Mouse (Mus musculus) thymus, adult 2 months (tissue): Measurements from ENCODE around the gene Tspyl2.

ENCODE experiments used
- CTCF ChIP-seq: fragments of 200-500 bp; IDR thresholded peaks from 2 replicates; pipeline ENCODE4 v1.5.1; 2012; ENCODE audit warnings: mild to moderate bottlenecking, control low read depth, low read length, moderate library complexity, borderline replicate concordance; ENCODE audit not compliant: control insufficient read depth, poor library complexity, insufficient read depth; ENCODE audit errors: extremely low read depth
- POLR2A ChIP-seq: fragments of 200-500 bp; IDR thresholded peaks from 2 replicates; pipeline ENCODE4 v1.6.1; 2012; ENCODE audit warnings: mild to moderate bottlenecking, low read length, control low read depth, moderate library complexity; ENCODE audit not compliant: control insufficient read depth, poor library complexity, insufficient read depth; ENCODE audit errors: extremely low read depth

GRCm38 (mm10) chrX:152327689-152328052 is 14.6 kb downstream of the Tspyl2 start:
- TF ChIP-seq POLR2A, result no peak
- TF ChIP-seq CTCF, result no peak
